Mouse (Mus musculus): Measurements from ENCODE around the gene Cpm. TPM values are rescaled to one million over a fixed set of nuclear protein-coding genes. Genes with fewer than 3 reads are reported as not detected.

Cpm gene
- polyA plus RNA-seq, 1 experiment = 13.6 TPM

DNA sequence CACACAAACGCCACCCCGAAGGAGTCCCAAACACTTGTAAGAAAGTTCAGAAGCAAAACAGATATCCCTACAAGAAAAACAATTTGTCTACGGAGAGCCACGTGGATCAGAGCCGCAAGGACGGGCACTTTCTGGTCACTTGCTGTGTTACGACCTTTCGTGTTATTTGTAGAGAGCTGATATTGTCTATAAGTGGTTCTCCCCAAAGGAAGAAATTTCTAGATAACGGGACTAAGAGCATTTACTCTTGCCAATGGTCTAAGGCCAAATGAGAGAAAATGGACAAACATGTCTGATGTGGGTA lies 54.4 kb downstream of the Cpm start:
- Histone ChIP-seq H3K4me3 (replicated peaks; ENCODE audit: insufficient read depth, low read depth, low read length) (no peak overlapping the region), H3K27ac (ENCODE audit: insufficient read depth, low read length) (no peak overlapping the region), H3K4me1 (ENCODE audit: control insufficient read depth, insufficient read depth, low read length) (no peaks in the 10 kb centered on the region), H3K27me3 (ENCODE audit: control insufficient read depth, insufficient read depth, low read length) (no peaks in the 10 kb centered on the region)
- DNase-seq = no peak
- TF ChIP-seq POLR2A (IDR thresholded peaks at IDR 0.05; ENCODE audit: borderline replicate concordance, insufficient read depth, low read length) = no peak
- TF ChIP-seq CTCF (IDR thresholded peaks at IDR 0.05; ENCODE audit: borderline replicate concordance, insufficient read depth, low read depth, low read length) = no peak
- WGBS = 96% methylated on average over 9 of the region's 9 CpGs

DNA sequence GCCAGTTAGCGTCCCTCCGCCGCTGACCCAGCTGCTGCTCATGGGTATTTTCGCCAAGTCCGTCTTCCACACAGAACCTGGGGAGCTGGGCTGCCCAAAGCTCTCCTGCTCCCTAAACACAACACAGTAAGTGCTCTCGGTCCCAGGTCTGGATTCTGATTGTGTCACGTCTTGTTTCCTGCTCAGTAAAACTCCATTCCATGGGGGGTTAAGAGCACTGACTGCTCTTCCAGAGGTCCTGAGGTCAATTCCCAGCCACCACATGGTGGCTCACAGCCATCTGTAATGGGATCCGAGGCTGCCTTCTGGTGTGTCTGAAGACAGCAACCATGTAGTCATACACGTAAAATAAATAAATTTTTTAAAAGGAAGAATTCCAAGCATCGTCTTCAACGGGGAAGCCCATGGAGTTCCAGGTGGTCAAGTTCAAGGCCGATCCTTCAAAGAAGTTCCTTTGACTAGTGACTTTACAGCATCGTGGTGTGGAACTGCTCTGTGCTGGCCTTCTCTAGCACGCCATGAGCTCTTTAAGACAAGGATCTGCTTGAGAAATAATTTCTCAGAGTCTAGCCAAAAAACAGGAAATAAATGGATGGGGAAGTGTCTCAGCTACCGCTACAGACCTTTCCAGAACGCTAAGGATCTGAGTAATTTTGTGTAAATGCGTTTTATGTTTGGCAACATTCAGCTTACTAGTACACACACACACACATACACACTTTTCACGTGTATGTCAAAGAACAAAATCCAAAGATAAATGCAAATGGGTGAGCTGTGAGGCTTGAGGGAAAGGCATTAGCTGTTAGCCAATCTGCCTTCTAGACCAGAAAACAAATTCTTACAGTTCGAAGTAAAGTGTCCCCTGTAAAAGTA lies 55.2 kb downstream of the Cpm start:
- 84% methylated on average over 19 of the region's 19 CpGs for WGBS
- no peak for DNase-seq
- H3K4me1 ChIP-seq (ENCODE audit: control insufficient read depth, insufficient read depth, low read length) = no peaks in the 10 kb centered on the region
- no peak overlapping the region for H3K4me3 ChIP-seq (replicated peaks; ENCODE audit: insufficient read depth, low read depth, low read length)
- no peak overlapping the region for H3K27ac ChIP-seq (ENCODE audit: insufficient read depth, low read length)
- no peaks in the 10 kb centered on the region for H3K27me3 ChIP-seq (ENCODE audit: control insufficient read depth, insufficient read depth, low read length)
- TF ChIP-seq CTCF (IDR thresholded peaks at IDR 0.05; ENCODE audit: borderline replicate concordance, insufficient read depth, low read depth, low read length) = no peak
- TF ChIP-seq POLR2A (IDR thresholded peaks at IDR 0.05; ENCODE audit: borderline replicate concordance, insufficient read depth, low read length) = no peak

DNA sequence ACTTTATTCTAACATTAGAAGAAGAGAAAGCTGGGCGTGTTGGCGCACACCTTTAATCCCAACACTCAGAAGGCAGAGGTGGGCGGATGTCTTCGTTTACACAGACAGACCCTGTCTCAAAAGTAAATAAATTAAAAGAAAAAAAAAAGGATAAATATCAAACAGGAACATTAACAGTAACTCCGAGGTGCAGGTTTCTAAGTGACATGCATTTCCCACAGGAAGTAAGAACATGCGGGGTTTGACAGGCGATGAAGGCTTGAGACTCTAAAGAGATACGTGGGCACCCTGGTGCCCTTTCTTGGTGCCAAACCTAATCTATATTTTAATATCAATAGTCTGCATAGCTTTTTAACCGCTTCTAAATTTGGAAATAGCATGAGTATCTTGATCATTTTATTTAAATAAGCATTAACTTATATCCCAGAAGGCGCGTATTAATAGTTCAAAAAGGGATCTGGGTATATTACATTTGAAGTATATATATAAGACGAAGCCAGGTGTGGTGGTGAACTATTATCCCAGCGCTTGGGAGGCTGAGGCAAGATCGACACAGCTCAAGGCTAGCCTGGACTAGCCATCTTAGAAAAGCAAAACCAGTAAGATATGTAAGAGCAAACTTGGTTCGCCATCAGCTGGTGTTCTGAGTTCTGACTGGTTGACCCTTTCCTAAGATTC lies 56.0 kb downstream of the Cpm start:
- DNase-seq = no peak
- H3K4me1 ChIP-seq (ENCODE audit: control insufficient read depth, insufficient read depth, low read length) = no peaks in the 10 kb centered on the region
- H3K27me3 ChIP-seq (ENCODE audit: control insufficient read depth, insufficient read depth, low read length) = no peaks in the 10 kb centered on the region
- H3K27ac ChIP-seq (ENCODE audit: insufficient read depth, low read length) = no peak overlapping the region
- 93% methylated on average over 15 of the region's 15 CpGs for WGBS
- TF ChIP-seq POLR2A (IDR thresholded peaks at IDR 0.05; ENCODE audit: borderline replicate concordance, insufficient read depth, low read length) (no peak), CTCF (IDR thresholded peaks at IDR 0.05; ENCODE audit: borderline replicate concordance, insufficient read depth, low read depth, low read length) (no peak)
- H3K4me3 ChIP-seq (replicated peaks; ENCODE audit: insufficient read depth, low read depth, low read length) = no peak overlapping the region

DNA sequence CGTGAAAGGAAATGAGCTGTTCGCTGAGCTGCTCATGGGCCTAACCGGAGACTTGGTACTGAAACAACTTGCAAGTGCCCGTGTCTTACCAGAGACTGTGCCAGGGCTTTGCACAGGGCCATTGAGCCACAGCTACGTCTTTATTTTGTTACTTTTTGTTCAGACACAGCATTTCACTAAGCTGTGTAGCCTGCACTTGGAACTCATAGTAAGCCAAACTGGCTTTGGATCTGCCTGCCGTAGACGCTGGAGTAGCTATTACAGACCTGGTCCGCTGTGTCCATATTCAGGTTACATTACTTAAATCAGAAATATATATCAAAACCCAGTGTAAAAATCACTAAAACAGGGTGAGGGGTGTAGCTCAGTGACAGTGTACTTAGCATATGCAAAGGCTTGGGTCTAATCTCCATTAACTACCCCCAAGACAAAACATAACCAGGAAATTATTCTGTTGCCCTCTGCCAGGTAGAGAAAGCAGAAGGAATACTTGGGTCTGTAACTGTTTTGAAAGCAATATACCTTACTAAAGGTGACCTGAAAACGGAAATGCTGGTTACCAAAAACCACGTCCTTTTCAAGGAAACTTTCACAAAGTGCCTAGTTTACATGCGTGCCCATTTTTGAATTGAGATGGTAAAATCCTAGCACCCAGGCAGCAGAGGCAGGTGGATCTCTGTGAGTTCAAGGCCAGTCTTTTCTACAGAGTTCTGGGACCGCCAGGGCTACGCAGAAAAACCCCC lies 56.7 kb downstream of the Cpm start:
- no peak overlapping the region for H3K27ac ChIP-seq (ENCODE audit: insufficient read depth, low read length)
- H3K27me3 ChIP-seq (ENCODE audit: control insufficient read depth, insufficient read depth, low read length) = no peaks in the 10 kb centered on the region
- DNase-seq = no peak
- no peaks in the 10 kb centered on the region for H3K4me1 ChIP-seq (ENCODE audit: control insufficient read depth, insufficient read depth, low read length)
- TF ChIP-seq POLR2A (IDR thresholded peaks at IDR 0.05; ENCODE audit: borderline replicate concordance, insufficient read depth, low read length) = no peak
- 89% methylated on average over 13 of the region's 13 CpGs for WGBS
- no peak overlapping the region for H3K4me3 ChIP-seq (replicated peaks; ENCODE audit: insufficient read depth, low read depth, low read length)

DNA sequence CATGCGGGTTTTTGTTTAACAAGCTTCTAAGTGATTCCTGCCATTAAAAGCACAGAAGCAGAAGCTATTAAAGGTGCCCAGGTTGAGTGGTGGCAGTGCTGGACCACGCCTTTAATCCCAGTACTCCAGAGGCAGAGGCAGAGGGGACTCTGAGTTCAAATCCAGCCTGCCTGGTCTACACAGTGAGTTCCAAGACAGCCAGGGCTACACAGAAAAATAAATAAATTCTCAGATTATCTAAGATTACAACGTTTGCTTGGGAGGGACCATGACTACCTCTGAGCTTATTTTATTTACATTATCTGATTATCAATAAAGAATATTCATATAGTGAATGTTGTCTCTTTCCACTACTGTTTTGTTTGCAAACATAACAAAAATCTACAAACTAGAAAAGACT lies 57.7 kb downstream of the Cpm start:
- no peak overlapping the region for H3K4me3 ChIP-seq (replicated peaks; ENCODE audit: insufficient read depth, low read depth, low read length)
- no peaks in the 10 kb centered on the region for H3K4me1 ChIP-seq (ENCODE audit: control insufficient read depth, insufficient read depth, low read length)
- no peak overlapping the region for H3K27ac ChIP-seq (ENCODE audit: insufficient read depth, low read length)
- 84% methylated on average over 3 of the region's 3 CpGs for WGBS
- no peak for DNase-seq
- H3K27me3 ChIP-seq (ENCODE audit: control insufficient read depth, insufficient read depth, low read length) = no peaks in the 10 kb centered on the region
- TF ChIP-seq POLR2A (IDR thresholded peaks at IDR 0.05; ENCODE audit: borderline replicate concordance, insufficient read depth, low read length) (no peak), CTCF (IDR thresholded peaks at IDR 0.05; ENCODE audit: borderline replicate concordance, insufficient read depth, low read depth, low read length) (no peak)

DNA sequence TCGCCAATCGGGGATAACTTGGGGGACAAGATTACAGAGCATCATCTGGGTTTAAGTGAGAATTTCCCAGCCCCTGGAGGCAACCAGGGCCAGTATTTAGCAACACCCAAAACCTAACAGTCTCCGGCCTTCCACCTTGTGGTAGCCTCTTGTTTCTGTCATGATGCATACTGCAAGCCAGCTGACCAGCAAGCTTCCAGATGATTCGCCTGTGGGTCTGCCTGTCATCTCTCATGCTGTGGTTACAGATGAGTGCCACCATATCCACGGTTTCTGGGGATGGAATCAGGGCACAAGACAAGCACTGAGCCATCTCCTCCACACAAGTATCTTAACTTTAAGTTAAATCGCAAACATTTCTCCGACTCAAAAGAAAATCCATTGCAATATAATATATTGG lies 58.3 kb downstream of the Cpm start:
- no peak overlapping the region for H3K27ac ChIP-seq (ENCODE audit: insufficient read depth, low read length)
- no peaks in the 10 kb centered on the region for H3K27me3 ChIP-seq (ENCODE audit: control insufficient read depth, insufficient read depth, low read length)
- 82% methylated on average over 7 of the region's 7 CpGs for WGBS
- TF ChIP-seq CTCF (IDR thresholded peaks at IDR 0.05; ENCODE audit: borderline replicate concordance, insufficient read depth, low read depth, low read length) (no peak), POLR2A (IDR thresholded peaks at IDR 0.05; ENCODE audit: borderline replicate concordance, insufficient read depth, low read length) (no peak)
- DNase-seq = no peak
- no peak overlapping the region for H3K4me3 ChIP-seq (replicated peaks; ENCODE audit: insufficient read depth, low read depth, low read length)
- no peaks in the 10 kb centered on the region for H3K4me1 ChIP-seq (ENCODE audit: control insufficient read depth, insufficient read depth, low read length)

DNA sequence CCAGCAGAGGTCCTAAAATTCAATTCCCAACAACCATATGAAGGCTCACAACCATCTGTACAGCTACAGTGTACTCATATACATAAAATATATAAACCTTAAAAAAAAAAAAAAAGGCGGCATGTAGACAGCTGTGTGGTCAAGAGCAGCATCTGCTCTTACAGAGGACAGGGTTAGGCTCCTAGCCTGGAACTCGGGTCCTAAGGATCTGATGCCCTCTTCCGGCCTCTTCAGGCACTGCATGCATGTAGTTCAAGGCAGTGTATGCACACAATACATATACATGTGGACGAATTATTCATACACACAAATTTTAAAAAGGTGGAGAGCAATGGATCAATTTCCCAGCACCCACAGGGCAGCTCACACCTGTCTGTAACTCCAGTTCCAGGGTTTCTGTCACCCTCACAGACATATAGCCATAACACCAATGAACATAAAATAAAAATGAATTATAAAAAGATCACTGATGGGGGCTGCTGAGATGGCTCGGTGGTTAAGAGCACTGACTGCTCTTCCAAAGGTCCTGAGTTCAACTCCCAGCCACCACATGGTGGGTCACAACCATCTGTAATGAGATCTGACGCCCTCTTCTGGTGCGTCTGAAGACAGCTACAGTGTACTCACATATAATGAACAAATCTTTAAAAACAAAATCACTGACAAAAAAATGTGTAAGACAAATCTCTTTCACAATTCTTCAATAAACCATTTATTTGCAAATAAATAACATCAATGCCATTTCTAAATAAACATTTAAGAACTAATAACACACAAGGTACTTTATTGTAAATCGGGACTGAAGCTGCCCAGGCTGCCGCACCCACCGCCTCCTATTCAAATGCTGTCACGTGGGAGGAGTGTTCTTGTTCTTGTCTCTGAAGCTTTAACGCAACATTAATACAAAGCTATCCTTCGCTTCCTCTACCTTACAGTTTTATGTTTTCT lies 59.2 kb downstream of the Cpm start:
- TF ChIP-seq CTCF (IDR thresholded peaks at IDR 0.05; ENCODE audit: borderline replicate concordance, insufficient read depth, low read depth, low read length) = 0 out of 2 replicates have a peak, but pooled peaks have one; percentile 23
- TF ChIP-seq POLR2A (IDR thresholded peaks at IDR 0.05; ENCODE audit: borderline replicate concordance, insufficient read depth, low read length) = no peak
- Histone ChIP-seq H3K27me3 (ENCODE audit: control insufficient read depth, insufficient read depth, low read length) (no peaks in the 10 kb centered on the region), H3K4me1 (ENCODE audit: control insufficient read depth, insufficient read depth, low read length) (no peaks in the 10 kb centered on the region), H3K27ac (ENCODE audit: insufficient read depth, low read length) (no peak overlapping the region), H3K4me3 (replicated peaks; ENCODE audit: insufficient read depth, low read depth, low read length) (no peak overlapping the region)
- no peak for DNase-seq
- WGBS = 86% methylated on average over 13 of the region's 13 CpGs

Data from cerebellum, adult 2 months (tissue).